Mouse (Mus musculus) spleen, adult 2 months (tissue): ENCODE results near the gene Ubp1. TPM values are rescaled to one million over a fixed set of nuclear protein-coding genes. Genes with fewer than 3 reads are reported as not detected.

Source experiments
- DNase-seq, 2 experiments: peaks; one replicate each; pipeline versions ENCODE4 v3.0.0 to v3.0.0-alpha.2; 2012 to 2021; ENCODE audit warnings: low spot score in 2 of 2, low read depth in 1 of 2
- H3K27ac ChIP-seq: fragments of 200-500 bp; 2 replicates; pipeline ENCODE4 v1.5.1; 2012; ENCODE audit warnings: low read length, inconsistent platforms; ENCODE audit not compliant: insufficient read depth
- H3K27me3 ChIP-seq: fragments of 200-500 bp; 2 replicates; pipeline ENCODE4 v1.6.1; 2012; ENCODE audit warnings: mild to moderate bottlenecking, moderate library complexity, low read length, inconsistent platforms; ENCODE audit not compliant: control insufficient read depth, insufficient read depth
- H3K36me3 ChIP-seq: fragments of 200-500 bp; 2 replicates; pipeline ENCODE4 v1.6.1; 2012; ENCODE audit warnings: mild to moderate bottlenecking, low read length, inconsistent platforms; ENCODE audit not compliant: control insufficient read depth, insufficient read depth
- H3K4me1 ChIP-seq: fragments of 200-500 bp; 2 replicates; pipeline ENCODE4 v1.6.1; 2011; ENCODE audit warnings: inconsistent platforms; ENCODE audit not compliant: control insufficient read depth, insufficient read depth, insufficient read length
- H3K4me3 ChIP-seq: fragments of 200-500 bp; 2 replicates; pipeline ENCODE4 v1.5.1; 2011; ENCODE audit warnings: mild to moderate bottlenecking, inconsistent platforms; ENCODE audit not compliant: insufficient read depth, insufficient read length; ENCODE audit errors: extremely low read depth
- CTCF ChIP-seq: fragments of 200-500 bp; IDR thresholded peaks from 2 replicates; pipeline ENCODE4 v1.5.1; 2011; ENCODE audit warnings: mild to moderate bottlenecking, inconsistent platforms; ENCODE audit not compliant: insufficient read depth, insufficient read length, insufficient replicate concordance; ENCODE audit errors: extremely low read depth
- POLR2A ChIP-seq: fragments of 200-500 bp; IDR thresholded peaks from 2 replicates; pipeline ENCODE4 v1.6.1; 2011; ENCODE audit warnings: low read depth, low read length, inconsistent platforms
- WGBS: fragments of 180-500 bp; shearing (Covaris S2); methylation state at CpG from one replicate; pipeline ENCODE4 v1.1.7; 2018; 5-methylcytosine and 5-hydroxymethylcytosine counted together
- polyA plus RNA-seq: library from polyadenylated mRNA; depleted of rRNA; stranded (reverse); fragments of >200 nt; gene quantifications from 2 replicates; pipeline ENCODE4 v1.2.3, GENCODE M21; 2012

The Ubp1 gene
- polyA plus RNA-seq, 1 experiment: 51.1 TPM

- Histone ChIP-seq H3K27ac (no peak overlapping the region), H3K27me3 (no peaks in the 10 kb centered on the region), H3K4me3 (no peak overlapping the region), H3K36me3 (no peaks in the 10 kb centered on the region), H3K4me1 (no peaks in the 10 kb centered on the region)
- no peak for TF ChIP-seq POLR2A
- TF ChIP-seq CTCF: no peak
- 88% methylated on average over 18 of the region's 18 CpGs for WGBS
- no peak for DNase-seq
These were observed 80.5 kb downstream of the Ubp1 start for GRCm38 (mm10) chr9:114011203-114011602.

- 68% methylated on average over 1 of the region's 1 CpGs for WGBS
These were observed 83.3 kb downstream of the Ubp1 start for GRCm38 (mm10) chr9:114014034-114014433.

GRCm38 (mm10) chr9:114015724-114016123 lies 85.0 kb downstream of the Ubp1 start:
- Histone ChIP-seq H3K4me1 (no peaks in the 10 kb centered on the region), H3K36me3 (no peaks in the 10 kb centered on the region), H3K4me3 (no peak overlapping the region), H3K27me3 (no peaks in the 10 kb centered on the region), H3K27ac (no peak overlapping the region)
- TF ChIP-seq POLR2A (no peak), CTCF (no peak)
- DNase-seq: no peak
- 91% methylated on average over 4 of the region's 4 CpGs for WGBS

More at GRCm38 (mm10) chr9:114014034-114014433, 83.3 kb downstream of the Ubp1 start:
- Histone ChIP-seq H3K4me3 (no peak overlapping the region), H3K27me3 (no peaks in the 10 kb centered on the region), H3K4me1 (no peaks in the 10 kb centered on the region), H3K27ac (no peak overlapping the region), H3K36me3 (no peaks in the 10 kb centered on the region)
- no peak for TF ChIP-seq CTCF
- TF ChIP-seq POLR2A: no peak
- no peak for DNase-seq

DNA sequence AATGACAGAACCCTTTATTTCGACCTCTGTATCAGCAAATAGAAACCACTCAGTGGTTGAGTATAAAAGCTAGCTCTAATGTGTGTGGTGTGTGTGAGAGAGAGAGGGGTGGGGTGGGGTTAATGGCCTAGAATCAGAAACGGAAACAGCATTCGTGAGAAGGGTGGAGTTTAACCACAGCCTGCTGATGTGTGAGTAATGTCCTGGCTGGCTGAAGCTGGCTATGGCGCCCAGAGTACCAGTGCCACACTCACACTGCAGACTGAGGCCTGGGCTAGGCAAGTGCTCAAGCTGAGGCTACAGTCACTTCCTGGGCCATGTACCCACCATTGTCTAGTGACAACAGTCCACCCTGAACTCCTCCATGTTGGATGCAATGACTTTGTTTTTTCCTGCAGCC lies 85.7 kb downstream of the Ubp1 start:
- H3K27me3 ChIP-seq: no peaks in the 10 kb centered on the region
- DNase-seq: no peak
- no peak overlapping the region for H3K27ac ChIP-seq
- no peaks in the 10 kb centered on the region for H3K4me1 ChIP-seq
- H3K36me3 ChIP-seq: no peaks in the 10 kb centered on the region
- H3K4me3 ChIP-seq: no peak overlapping the region
- TF ChIP-seq POLR2A: no peak
- no peak for TF ChIP-seq CTCF
- WGBS: 41% methylated on average over 4 of the region's 4 CpGs

- H3K27me3 ChIP-seq: no peaks in the 10 kb centered on the region
- TF ChIP-seq POLR2A (no peak), CTCF (no peak)
- H3K4me1 ChIP-seq: no peaks in the 10 kb centered on the region
- no peak for DNase-seq
- H3K27ac ChIP-seq: no peak overlapping the region
- WGBS: 47% methylated on average over 7 of the region's 7 CpGs
- no peak overlapping the region for H3K4me3 ChIP-seq
- H3K36me3 ChIP-seq: no peaks in the 10 kb centered on the region
These were observed 88.5 kb downstream of the Ubp1 start for GRCm38 (mm10) chr9:114019012-114019762.

- Histone ChIP-seq H3K4me3 (no peak overlapping the region), H3K4me1 (peaks cover 6% of the 10 kb centered on the region; the same call in 1 of the 2 replicates), H3K36me3 (no peaks in the 10 kb centered on the region), H3K27me3 (peaks cover 3% of the 10 kb centered on the region), H3K27ac (no peak overlapping the region)
- no peak for DNase-seq
- 70% methylated on average over 4 of the region's 4 CpGs for WGBS
- TF ChIP-seq CTCF (no peak), POLR2A (no peak)
These were observed 91.4 kb downstream of the Ubp1 start for GRCm38 (mm10) chr9:114022141-114022540.

- TF ChIP-seq CTCF: no peak
- no peak for TF ChIP-seq POLR2A
- WGBS: 52% methylated on average over 9 of the region's 9 CpGs
- H3K36me3 ChIP-seq: no peaks in the 10 kb centered on the region
- peaks cover 4% of the 10 kb centered on the region for H3K27me3 ChIP-seq
- H3K27ac ChIP-seq: no peak overlapping the region
- no peak overlapping the region for H3K4me3 ChIP-seq
- no peak for DNase-seq
- H3K4me1 ChIP-seq: peaks cover 6% of the 10 kb centered on the region; the same call in 1 of the 2 replicates
These were observed 94.4 kb downstream of the Ubp1 start for GRCm38 (mm10) chr9:114025182-114025581.
